Mouse (Mus musculus) ovary, postnatal 14 days (tissue): ENCODE data around the gene Pdcd6.

Experiments used
- DNase-seq: peaks from one replicate; pipeline ENCODE4 v3.0.0; 2022; ENCODE audit warnings: low spot score

Gene Pdcd6

DNA sequence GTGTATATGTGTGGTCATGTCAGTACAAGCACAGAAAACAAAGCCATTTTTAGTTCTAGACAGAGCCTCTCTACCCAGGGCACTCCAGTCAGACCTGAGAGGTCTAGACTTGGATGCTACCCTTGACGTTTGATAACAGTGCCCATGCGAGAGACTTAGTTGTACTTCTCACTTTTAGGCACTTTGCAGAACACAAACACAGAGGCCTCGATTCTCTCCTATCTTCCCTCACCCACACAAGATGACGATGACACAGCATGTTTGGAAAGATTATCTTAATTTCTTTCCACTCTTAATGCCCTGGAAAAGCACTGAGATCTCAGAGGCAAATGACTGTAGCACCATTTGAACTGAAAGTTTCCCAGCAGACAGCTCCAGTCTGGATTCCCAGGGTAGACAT is 41.7 kb downstream of the Pdcd6 start:
- DNase-seq, result no peak

GRCm38 (mm10) chr13:74260231-74260992 is 57.0 kb downstream of the Pdcd6 start:
- peak; percentile 32 for DNase-seq

GRCm38 (mm10) chr13:74259460-74260230 is 57.7 kb downstream of the Pdcd6 start:
- peak; percentile 34 for DNase-seq
